Mouse (Mus musculus): ENCODE data around the gene Fcmr.

Gene Fcmr

DNA sequence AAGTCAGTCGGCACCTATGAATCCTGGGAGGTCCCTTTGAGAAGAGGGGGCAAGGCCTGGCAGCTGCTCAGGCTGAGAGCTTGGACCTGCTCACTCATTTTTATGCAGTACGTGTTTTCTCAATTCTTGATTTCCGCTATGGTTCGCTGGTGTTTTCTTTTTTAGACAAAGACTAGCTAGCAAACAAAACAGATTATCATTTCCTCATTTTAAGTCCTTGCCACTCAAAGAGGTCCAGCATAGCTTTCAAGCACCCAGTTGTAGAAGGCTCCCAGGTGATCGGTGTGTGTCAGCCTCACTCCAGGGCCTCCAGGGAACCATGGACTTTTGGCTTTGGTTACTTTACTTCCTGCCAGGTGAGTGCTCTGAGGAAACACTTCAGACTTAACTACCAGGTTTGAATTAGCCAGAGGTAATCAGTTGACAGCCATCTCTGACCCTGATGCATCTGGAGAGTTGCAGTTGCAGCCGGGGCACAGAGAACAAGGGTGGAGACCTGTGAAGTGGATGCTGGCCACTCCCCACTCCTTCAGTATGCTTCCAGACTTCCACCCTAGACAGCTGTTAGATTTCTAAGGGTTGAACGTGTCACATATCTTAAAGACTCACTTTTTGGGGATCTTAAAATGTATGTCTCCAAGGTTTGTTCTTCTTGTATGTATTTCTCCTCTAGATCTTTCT is at the start of gene Fcmr:
Gene Fcmr (plus strand): TSS at position 129 of the 681 bp plus-strand sequence.
- in situ Hi-C loops (cut with MboI, MseI) = no loop called here

DNA sequence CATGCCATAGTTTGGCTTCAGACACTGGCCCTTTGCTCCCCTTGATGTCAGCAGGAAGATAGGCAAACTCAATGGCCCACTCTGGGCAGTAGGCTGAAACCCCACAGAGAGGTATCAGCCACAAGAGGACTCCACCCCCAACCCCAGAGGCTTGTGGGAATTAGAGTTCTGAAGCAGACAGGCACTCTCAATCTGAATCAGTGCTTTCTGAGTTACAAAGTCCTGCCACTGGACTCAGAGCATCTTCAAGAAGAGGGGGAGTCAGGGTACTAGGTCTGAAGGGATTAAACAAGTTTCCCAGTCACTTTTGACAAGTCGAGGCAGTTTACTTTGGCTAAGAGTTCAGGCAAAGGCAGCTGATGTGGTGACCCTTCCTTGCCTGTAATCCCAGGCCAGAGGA is 45.7 kb upstream of the Fcmr start:
- in situ Hi-C loops (cut with MboI, MseI) = loop anchor here in 1 of 2 experiments (10.0 kb wide), 1 partner anchor 1495 kb away; the partner anchor contains the start of gene Nuak2

DNA sequence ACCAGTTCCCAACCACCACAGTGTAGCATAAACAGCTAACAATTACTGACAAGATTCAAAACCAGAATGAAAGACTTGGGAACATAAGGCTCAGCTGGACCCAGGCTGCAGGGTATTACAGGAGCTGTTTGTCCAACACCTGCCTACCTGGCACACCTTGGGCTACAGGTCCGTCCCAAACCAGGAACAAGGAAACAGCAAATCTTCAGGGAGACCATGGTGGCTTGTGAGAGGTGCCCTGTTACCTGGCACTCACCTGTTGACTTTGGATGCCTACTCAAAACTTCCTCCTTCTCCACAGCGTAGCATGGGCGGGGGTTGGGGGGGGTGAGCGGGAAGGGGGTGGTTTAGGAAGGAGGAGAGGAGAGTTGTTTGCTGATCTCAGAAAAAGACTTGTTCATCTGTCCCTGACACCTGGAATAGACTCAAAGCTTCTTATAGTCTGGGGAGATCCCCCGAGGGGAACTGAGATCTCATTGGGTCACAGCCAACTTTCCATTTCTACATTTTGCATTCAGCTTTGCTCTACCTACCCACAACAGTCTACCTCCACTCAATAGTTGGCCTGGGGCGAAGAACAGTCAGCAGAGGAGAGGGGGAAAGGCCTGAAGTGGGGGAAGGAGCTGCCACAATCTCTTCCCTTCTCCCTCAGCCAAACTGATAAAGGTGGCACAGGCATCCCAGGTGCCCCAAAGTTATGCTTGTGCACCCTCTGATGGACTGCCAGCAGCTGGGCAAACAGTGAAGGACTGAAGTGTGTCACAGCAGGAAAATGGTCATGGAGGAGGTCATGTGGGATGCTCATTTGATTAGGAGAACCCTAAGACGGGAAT is 44.9 kb upstream of the Fcmr start:
- in situ Hi-C loops (cut with MboI, MseI) = loop anchor here in 1 of 2 experiments (10.0 kb wide), 1 partner anchor 1494 kb away; the partner anchor contains the start of gene Nuak2

DNA sequence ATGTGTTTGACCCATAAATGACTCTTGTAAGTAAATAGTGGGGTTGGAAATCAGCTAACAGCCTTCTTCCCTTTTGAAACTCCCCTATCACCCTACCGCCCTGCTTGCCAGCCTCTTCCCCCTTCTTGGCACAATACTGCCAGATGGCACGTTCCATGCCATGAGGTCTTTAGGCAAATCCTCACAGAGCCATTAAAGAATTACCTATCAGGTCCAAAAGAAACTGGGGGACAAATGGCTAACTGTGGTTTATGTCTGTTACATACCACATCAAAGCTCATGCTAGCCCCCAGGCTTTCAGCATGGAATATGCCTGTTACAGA is 44.4 kb upstream of the Fcmr start:
- in situ Hi-C loops (cut with MboI, MseI) = loop anchor here in 1 of 2 experiments (10.0 kb wide), 1 partner anchor 1494 kb away; the partner anchor contains the start of gene Nuak2

DNA sequence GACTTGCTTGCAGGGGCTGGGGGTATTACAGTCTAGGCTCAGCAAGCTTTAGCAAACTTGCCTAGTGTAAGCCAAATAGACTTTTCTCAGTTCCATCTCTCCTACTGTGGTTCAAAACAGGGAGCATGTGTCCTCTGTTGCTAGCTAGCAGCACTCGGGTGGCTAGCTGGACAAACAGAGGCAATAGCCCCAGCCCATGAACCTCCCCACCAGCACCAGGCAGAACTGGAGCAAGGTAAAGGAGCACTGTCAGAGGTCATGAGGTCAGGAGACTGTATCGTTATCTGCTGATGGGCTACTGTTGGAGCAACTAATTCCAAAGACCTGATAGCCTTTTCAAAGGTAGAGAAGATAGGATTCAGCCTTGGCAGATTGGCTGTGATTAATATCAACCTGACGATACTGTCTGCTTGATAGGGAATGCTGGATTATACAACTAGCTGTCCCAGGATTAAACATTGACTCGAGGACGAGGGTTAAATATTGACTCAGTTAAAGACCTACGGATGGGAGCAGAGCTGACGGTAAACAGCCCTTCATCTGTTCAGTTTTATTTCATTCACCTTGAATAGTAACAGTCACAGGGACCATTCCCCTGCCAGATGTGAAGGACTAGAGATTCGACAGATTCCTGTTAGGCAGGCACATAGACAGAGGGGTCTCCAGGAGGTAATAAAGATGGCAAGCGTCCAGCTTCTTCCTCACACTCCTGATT is 43.4 kb upstream of the Fcmr start:
- in situ Hi-C loops (cut with MboI, MseI) = loop anchor here in 1 of 2 experiments (10.0 kb wide), 1 partner anchor 1493 kb away; the partner anchor contains the start of gene Nuak2

DNA sequence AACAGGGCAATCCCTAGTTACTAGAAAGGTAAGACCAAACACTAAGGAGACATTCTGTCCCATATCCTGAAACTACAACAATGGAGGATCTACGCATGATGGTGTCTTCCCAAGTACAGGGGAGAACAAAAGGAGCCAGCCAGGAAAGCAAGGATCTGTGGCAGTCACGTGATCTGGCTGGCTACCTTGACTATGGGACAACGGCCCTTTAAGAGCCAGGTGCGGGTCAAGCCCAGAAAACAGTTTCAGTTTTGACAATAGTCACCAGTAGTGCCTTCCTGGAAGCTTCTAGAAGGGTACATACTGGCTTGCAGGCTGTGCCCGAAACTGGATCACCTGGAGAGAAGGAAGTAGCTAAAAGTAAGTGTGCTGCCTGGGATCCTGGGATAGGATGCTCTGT is 39.0 kb upstream of the Fcmr start, which contains the start of gene Pigr:
Gene Pigr (plus strand): TSS at position 237 of the 400 bp plus-strand sequence.
- in situ Hi-C loops (cut with MboI, MseI) = loop anchor here in 1 of 2 experiments (10.0 kb wide), 1 partner anchor 1488 kb away; the partner anchor contains the start of gene Nuak2

DNA sequence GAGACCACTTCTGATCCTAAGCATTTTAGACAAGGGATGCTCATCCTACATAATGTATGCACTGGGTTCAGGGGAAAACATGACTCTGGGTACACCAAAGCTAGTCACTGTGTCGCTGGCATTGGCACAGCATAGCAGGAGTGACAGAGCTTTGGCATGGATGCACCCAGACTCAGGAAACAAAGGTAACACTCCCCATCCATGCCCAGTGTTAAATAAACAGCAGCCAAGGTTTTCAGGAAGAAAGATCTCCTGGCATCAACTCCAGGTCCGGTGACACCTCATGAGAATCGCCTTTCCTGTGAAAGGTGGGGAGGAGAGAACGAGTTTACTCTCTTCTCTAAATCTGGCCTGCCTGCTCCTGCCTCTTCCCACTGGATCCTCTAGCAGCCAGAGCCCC is 36.8 kb upstream of the Fcmr start:
- in situ Hi-C loops (cut with MboI, MseI) = loop anchor here in 1 of 2 experiments (10.0 kb wide), 1 partner anchor 1486 kb away; the partner anchor contains the start of gene Nuak2

DNA sequence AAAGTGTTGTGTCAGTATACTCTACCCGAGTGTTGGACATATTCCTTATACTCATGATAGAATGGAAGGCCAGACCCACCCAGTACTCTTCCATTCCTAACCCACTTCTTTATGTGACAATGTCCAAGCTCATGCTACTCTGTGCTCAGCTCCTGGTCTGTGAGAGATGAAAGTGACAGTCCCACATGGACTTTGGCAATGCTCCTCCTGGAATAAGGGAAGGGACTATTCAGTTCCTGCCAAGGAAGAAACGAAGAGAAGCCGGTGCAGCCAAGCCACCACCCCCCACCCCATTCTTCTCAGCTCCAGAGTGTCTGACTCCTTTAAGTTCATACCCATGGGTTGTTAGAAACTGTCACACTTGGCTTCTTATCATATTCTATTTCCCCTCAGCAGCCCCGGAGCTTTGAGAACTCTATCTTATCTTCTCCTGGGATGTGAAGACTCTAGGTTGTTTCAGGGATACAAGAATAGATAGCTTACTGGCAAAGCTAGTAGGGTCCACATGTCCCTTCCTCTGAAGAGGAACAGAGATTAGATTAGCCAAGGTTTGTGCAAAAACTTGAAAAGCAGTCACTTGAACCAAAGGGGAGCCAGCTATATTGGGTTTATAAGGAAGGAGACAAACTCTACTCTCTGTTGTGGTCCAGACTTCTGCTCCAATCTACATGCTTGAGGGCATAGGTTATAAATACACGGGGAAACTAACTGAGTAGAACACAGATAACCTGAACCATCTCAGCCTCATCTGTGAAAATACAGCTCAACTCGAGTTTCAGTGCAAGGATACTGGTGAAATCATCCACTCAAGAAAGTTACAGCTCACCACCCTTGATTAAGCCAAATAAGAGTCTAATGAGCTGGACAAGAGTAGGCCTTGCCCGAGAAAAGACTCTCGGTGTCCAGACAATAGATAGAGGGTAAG is 35.3 kb upstream of the Fcmr start:
- in situ Hi-C loops (cut with MboI, MseI) = loop anchor here in 1 of 2 experiments (10.0 kb wide), 1 partner anchor 1485 kb away; the partner anchor contains the start of gene Nuak2

DNA sequence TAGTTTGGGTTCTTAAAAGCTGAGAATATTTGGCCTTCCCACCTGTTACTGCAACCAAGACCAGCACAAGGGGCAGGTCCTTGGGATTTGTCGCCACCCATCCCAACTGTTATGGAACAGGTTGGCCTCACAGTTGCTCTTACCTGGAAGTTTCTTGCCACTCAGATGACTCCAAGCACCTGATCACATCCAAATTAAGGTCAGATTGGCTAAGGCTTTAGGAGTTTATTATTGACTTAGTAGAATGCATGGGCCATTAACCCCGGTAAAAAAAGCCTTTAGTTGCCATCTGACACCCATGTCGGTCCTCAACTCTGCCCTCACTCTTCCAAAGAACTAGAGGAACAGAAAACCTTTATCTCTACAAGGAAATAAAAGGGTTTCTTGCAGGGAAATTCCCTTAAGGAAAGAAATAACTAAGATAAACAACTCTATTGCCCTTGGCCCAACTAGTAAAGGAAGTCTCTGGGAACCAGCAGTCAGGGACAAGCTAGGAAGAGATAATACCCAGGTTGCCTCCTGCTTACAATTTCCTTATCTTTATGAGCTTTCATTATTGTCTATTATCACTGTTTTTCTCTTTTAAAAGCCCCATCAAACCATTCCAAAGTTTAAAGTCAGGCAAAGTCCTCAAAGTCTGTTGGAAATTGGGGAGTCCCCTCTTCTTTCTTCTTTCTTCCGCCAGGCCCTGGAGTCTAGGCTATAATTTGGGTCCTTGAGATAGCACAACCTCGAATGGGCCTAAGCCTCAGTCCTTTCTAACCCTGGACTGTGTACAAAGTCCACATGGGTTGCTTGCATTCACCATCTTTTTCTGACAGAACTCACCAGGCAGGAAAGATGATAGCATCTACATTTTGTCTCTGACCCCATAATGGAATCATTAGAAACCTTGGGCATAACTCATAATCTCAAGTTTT is 33.0 kb upstream of the Fcmr start:
- in situ Hi-C loops (cut with MboI, MseI) = no loop called here

DNA sequence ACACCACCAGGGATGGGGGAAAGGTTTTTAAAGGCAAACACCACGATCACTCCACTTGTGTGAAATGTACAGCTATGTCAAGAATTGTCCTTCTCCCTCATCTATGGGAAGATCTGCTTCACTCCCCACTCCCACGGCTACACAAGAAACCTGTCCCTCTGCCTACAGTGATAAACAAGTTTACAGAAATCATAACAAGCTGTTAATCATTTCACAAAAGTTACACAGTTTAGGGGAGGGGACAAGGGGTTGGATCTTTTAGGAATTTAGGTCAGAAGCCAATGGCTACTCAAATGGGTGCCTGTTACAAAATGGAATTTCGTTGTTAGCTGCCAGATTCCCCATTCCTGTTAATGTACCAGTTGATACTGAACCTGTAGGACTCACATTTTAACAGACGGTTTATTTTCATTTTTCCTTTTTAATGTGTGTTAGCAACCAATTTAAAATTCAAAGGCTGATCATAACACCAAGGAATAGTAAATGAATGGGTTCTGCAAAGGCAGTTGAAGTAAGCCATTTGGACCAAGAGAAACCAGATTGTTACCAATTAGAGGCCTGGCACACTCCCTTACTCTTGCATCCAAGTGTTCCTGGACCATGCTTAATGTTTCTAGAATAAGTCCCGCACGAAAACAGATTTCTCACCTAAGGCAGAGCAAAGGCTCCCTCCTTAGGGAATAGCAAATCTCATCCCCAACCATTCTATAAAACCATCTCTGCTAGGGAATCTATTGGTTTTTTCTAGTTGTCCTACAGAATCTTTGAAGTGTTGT is 30.1 kb upstream of the Fcmr start:
- in situ Hi-C loops (cut with MboI, MseI) = no loop called here

DNA sequence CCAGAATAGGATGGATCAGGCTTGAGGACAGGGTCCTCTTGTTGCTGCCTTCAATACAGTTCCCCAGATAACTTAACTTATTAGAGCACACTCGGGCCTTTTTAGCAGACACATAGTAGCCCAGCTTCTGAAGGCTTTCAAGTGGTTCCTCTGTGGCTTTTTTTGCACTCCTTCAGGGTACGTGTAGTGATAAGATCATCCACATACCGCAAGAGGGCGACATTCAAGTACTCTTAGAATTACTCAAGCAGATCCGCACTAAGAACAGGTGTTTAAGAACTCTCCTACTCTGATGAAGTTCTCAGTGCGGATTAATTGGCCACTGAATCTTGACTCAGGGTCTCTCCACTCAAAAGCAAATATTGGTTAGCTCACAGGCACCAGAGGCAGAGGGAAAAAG is 27.2 kb upstream of the Fcmr start:
- in situ Hi-C loops (cut with MboI, MseI) = no loop called here

DNA sequence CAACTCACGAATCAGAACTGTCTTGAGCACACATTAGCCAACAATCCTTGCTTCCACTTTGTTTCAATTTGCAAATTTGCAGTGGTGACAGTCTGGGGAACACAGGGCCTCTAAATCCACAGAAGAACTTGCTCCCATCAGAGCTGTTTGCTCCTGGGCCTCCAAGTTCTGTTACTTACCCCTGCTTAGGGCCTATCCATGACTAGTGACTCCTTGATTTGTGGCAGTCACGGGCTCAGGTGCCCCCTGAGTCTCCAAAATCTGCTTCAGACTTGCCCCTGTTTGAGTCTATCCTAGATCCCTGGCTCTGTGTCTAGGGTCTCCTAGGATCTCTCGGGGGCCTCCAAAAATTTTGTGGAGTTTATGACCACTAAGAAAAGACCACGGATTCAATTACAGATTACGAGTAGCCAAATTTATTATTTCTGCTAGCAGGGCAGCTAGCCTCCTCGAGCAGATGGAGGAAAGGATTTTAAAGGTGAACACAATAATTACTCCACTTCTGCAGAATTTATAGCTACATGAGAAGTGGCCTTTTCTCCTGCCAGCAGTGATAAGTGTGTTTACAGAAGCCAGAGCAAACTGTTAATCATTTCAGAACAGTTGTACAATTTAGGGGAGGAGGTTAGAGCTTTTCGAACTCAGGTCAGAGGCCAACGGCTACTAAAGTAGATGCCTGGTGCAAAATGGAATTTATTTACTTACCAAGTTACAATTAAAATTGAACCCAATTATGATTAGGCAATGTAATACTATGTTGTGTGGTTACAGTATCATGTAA is 24.7 kb upstream of the Fcmr start:
- in situ Hi-C loops (cut with MboI, MseI) = no loop called here

DNA sequence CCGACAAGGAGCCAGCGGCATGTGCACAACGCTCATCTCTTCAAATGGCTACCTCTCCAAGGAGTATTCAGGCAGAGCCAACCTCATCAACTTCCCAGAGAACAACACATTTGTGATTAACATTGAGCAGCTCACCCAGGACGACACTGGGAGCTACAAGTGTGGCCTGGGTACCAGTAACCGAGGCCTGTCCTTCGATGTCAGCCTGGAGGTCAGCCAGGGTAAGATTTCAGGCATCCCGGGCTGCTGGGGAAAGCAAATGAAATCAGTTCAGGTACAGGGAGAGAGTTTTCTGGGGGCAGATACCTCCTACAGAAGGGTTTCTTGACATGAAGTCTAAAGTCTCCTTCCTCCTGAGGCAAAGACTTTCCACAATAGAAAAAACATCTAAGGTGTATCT is 23.8 kb upstream of the Fcmr start:
- in situ Hi-C loops (cut with MboI, MseI) = no loop called here

DNA sequence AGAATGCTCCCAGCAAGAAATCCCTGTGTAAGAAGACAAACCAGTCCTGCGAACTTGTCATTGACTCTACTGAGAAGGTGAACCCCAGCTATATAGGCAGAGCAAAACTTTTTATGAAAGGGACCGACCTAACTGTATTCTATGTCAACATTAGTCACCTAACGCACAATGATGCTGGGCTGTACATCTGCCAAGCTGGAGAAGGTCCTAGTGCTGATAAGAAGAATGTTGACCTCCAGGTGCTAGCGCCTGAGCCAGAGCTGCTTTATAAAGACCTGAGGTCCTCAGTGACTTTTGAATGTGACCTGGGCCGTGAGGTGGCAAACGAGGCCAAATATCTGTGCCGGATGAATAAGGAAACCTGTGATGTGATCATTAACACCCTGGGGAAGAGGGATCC is 21.0 kb upstream of the Fcmr start:
- in situ Hi-C loops (cut with MboI, MseI) = no loop called here

DNA sequence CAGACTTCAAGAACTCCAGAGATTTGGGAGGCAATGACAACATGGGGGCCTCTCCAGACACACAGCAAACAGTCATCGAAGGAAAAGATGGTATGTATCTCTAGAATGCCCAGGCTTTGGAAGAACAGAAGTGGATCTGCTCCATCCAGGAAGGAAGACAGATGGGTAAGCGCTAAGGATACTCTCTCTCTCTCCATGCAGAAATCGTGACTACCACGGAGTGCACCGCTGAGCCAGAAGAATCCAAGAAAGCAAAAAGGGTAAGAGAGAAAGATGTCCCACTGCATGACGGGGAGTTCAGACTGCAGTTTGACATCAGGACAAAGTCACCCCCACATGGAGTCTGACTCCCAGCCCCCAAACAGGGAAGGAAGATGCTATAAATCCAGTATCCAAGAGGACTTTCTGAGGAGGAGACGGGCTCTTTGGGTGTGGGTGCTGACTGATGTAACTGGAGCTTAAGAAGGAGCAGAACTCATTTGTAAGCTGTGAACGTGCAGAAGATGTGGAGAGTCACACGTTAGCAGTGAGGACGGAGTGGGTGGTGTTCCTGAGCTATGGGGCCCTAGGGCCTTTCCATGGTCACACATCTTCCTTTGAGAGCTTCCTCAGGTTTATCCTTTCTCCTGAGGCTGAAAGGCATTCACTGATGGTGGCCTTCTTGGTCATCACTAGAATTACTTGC is 15.8 kb upstream of the Fcmr start:
- in situ Hi-C loops (cut with MboI, MseI) = loop anchor here in 1 of 2 experiments (10.0 kb wide), 1 partner anchor 1005 kb away; no protein-coding TSS in a partner anchor

DNA sequence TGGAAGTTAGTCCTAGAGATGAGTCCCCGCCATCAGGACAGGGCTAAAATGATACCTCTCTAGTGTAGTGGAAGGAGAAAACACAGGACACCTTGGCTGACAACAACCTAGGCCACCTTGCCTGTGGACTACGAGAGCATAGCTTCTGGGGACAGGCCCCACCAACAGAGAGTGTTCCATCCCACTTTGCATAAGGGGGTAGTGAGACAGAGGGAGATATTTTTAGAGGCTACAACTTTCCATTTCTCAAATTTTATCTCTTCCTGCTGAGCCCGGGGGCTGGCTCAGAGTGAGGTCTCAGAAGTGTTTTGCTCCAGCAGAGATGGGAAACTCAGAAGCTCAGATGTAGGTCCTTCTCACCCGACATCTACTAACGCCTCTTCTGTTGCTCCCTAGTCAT is 15.1 kb upstream of the Fcmr start:
- in situ Hi-C loops (cut with MboI, MseI) = loop anchor here in 1 of 2 experiments (10.0 kb wide), 1 partner anchor 1004 kb away; no protein-coding TSS in a partner anchor

DNA sequence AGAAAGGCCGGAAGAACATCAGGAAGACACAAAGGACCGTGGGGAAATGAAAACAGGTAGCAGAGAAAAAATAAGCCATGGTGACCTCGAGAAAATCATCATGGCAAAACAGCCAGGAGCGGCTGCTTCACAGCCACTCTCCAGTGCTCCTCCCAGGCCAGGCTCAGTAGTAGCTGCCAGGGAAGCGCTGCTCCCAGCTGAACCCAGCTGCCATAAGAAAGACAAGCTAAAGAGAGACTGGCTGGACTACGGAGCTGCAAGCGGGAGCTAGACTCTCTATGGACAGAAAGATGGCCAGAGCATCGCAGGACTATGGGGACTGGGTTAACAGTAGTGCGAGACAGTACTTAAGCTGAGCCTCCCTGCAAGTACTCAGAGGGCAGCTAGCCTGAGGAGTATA is 10.7 kb upstream of the Fcmr start:
- in situ Hi-C loops (cut with MboI, MseI) = loop anchor here in 1 of 2 experiments (10.0 kb wide), 1 partner anchor 1000 kb away; no protein-coding TSS in a partner anchor
